ENCODE assay signal across 24 mouse cellular contexts in genomic region chr2:181532589-181532988, GRCm38 (mm10). TPM values are rescaled to one million over a fixed set of nuclear protein-coding genes. Genes with fewer than 3 reads are reported as not detected.
A peak's percentile ranks its signal among the peaks of the same experiment; 100 is the strongest.
DNase-seq lines count a peak whose midpoint lies in the region; ATAC-seq lines count a peak whose summit lies in the region.
"Had no signal": no experiment of that assay in that cellular context is flagged by ENCODE, and none has a peak within 500 bp of the region (broad histone marks: within the 10 kb centered on the region; RNA-seq: fewer than 3 reads in every experiment).

No protein-coding gene starts in this region.

- no peaks in the 10 kb centered on the region for H3K4me1 ChIP-seq in midbrain, embryonic 11.5 days (ENCODE audit: control insufficient read depth, insufficient read depth, low read length)
- H3K4me1 ChIP-seq in midbrain, embryonic 13.5 days (replicated peaks), result peaks cover 2% of the 10 kb centered on the region

- no peaks in the 10 kb centered on the region for H3K27me3 ChIP-seq in midbrain, embryonic 11.5 days (ENCODE audit: control insufficient read depth, insufficient read depth, low read length)
- no peaks in the 10 kb centered on the region for H3K27me3 ChIP-seq in midbrain, embryonic 13.5 days
- H3K27me3 ChIP-seq: CH12.LX, Patski had no signal

- no peak overlapping the region for H3K27ac ChIP-seq in midbrain, embryonic 11.5 days (ENCODE audit: low read depth, low read length)
- no peak overlapping the region for H3K27ac ChIP-seq in midbrain, embryonic 13.5 days

- H3K36me3 ChIP-seq in midbrain, embryonic 11.5 days (ENCODE audit: control insufficient read depth, insufficient read depth, low read length), result 0 out of 2 replicates have a peak, but pooled peaks cover 2% of the 10 kb centered on the region
- H3K36me3 ChIP-seq in midbrain, embryonic 13.5 days, result peaks cover 42% of the 10 kb centered on the region

- H3K9me3 ChIP-seq in midbrain, embryonic 11.5 days (ENCODE audit: control insufficient read depth, low read length), result no peaks in the 10 kb centered on the region
- 0 out of 2 replicates have a peak, but pooled peaks cover 6% of the 10 kb centered on the region for H3K9me3 ChIP-seq in midbrain, embryonic 13.5 days
- H3K9me3 ChIP-seq: G1E had no signal

- no peak overlapping the region for H3K4me3 ChIP-seq in midbrain, embryonic 11.5 days (ENCODE audit: low read depth, low read length)
- H3K4me3 ChIP-seq in midbrain, embryonic 13.5 days (replicated peaks), result no peak overlapping the region

- peak; percentile 53 for DNase-seq in heart, adult 11 months
- no peak for DNase-seq in heart, postnatal 14 days
- DNase-seq in midbrain, embryonic 11.5 days (ENCODE audit: low spot score, missing footprints), result peak; percentile 54
- DNase-seq: adrenal gland, adult 2 months; adrenal gland, adult 8-10 months; adrenal gland, postnatal 10 days; adrenal gland, postnatal 14 days; adrenal gland, postnatal 25 days; adrenal gland, postnatal 36 days; B cell, adult 2 months; cerebellum, adult 11 months; cerebellum, adult 11-12 months; cerebellum, adult 18-20 months had no signal

- intact Hi-C loops in heart, postnatal 14 days (cut with DNase I), result no loop called here

- no peak overlapping the region for H3K9ac ChIP-seq in midbrain, embryonic 11.5 days (ENCODE audit: low read length)
- H3K9ac ChIP-seq in midbrain, embryonic 13.5 days (replicated peaks), result no peak overlapping the region

- no peak for ATAC-seq in midbrain, embryonic 11.5 days (ENCODE audit: low FRiP score)
- no peak for ATAC-seq in midbrain, embryonic 13.5 days
- ATAC-seq: activated CD4-positive, CD25-positive, alpha-beta regulatory T cell, adult 4 months; CD4-positive, CD25-positive, alpha-beta regulatory T cell, adult 4 months; Patski had no signal

- 96% methylated on average over 3 of the region's 3 CpGs for WGBS in midbrain, embryonic 11.5 days
- WGBS in midbrain, embryonic 13.5 days, result 99% methylated on average over 3 of the region's 3 CpGs

- H3K4me2 ChIP-seq in midbrain, embryonic 11.5 days, result no peak overlapping the region
- no peak overlapping the region for H3K4me2 ChIP-seq in midbrain, embryonic 13.5 days (replicated peaks)

RNA-seq across cellular contexts. Expression of gene Dnajc5, which starts 12.3 kb away (rescaled TPM):
- 10 to 100 TPM; 81.4 to 83.8 TPM for total RNA-seq in heart, postnatal 14 days (2021)
- 93.6 and 102 TPM in 2 replicates for polyA plus RNA-seq in midbrain, embryonic 11.5 days (2014; fragmentation: Nextera tagmentation; extraction: Ambion mirVana)
- polyA plus RNA-seq in midbrain, embryonic 13.5 days (2015; fragmentation: Nextera tagmentation; extraction: Ambion mirVana), result 198 and 209 TPM in 2 replicates

RNA-seq across cellular contexts. Expression of gene Tpd52l2, which starts 35.6 kb away (rescaled TPM):
- total RNA-seq in heart, postnatal 14 days (2021), result 10 to 100 TPM; 63.4 to 68.9 TPM
- 146 and 149 TPM in 2 replicates for polyA plus RNA-seq in midbrain, embryonic 11.5 days (2014; fragmentation: Nextera tagmentation; extraction: Ambion mirVana)
- 116 and 121 TPM in 2 replicates for polyA plus RNA-seq in midbrain, embryonic 13.5 days (2015; fragmentation: Nextera tagmentation; extraction: Ambion mirVana)

RNA-seq across cellular contexts. Expression of gene Abhd16b, which starts 39.6 kb away (rescaled TPM):
- total RNA-seq in heart, postnatal 14 days (2021), result not detected
- 0.15 and 0.21 TPM in 2 replicates for polyA plus RNA-seq in midbrain, embryonic 11.5 days (2014; fragmentation: Nextera tagmentation; extraction: Ambion mirVana)
- polyA plus RNA-seq in midbrain, embryonic 13.5 days (2015; fragmentation: Nextera tagmentation; extraction: Ambion mirVana), result not detected in 2 replicates
- total RNA-seq: adrenal gland, adult 18-20 months; adrenal gland, adult 2 months; adrenal gland, adult 8-10 months; adrenal gland, postnatal 10 days; adrenal gland, postnatal 14 days; adrenal gland, postnatal 25 days; adrenal gland, postnatal 36 days; adrenal gland, postnatal 4 days; CH12.LX; G1E; MEL had no signal
- polyA plus RNA-seq: activated CD4-positive, CD25-positive, alpha-beta regulatory T cell, adult 4 months; adrenal gland, adult 2 months; brain, embryonic 14.5 days; C2C12; CD4-positive, CD25-positive, alpha-beta regulatory T cell, adult 4 months; G1E had no signal

RNA-seq across cellular contexts. Expression of gene Uckl1, which starts 52.1 kb away (rescaled TPM):
- 10 to 100 TPM; 41.0 to 47.0 TPM for total RNA-seq in heart, postnatal 14 days (2021)
- 46.4 and 50.2 TPM in 2 replicates for polyA plus RNA-seq in midbrain, embryonic 11.5 days (2014; fragmentation: Nextera tagmentation; extraction: Ambion mirVana)
- polyA plus RNA-seq in midbrain, embryonic 13.5 days (2015; fragmentation: Nextera tagmentation; extraction: Ambion mirVana), result 71.2 and 82.5 TPM in 2 replicates

RNA-seq across cellular contexts. Expression of gene Prpf6, which starts 59.1 kb away (rescaled TPM):
- total RNA-seq in heart, postnatal 14 days (2021), result 10 to 100 TPM; 30.9 to 37.1 TPM
- 77.0 and 82.6 TPM in 2 replicates for polyA plus RNA-seq in midbrain, embryonic 11.5 days (2014; fragmentation: Nextera tagmentation; extraction: Ambion mirVana)
- polyA plus RNA-seq in midbrain, embryonic 13.5 days (2015; fragmentation: Nextera tagmentation; extraction: Ambion mirVana), result 71.7 and 72.8 TPM in 2 replicates

Comparison
In these comparisons a context has a peak if more than half of its experiments do, and no peak if none do; other contexts are left out.
1. DNase-seq: peak in heart, adult 11 months (single experiment) and midbrain, embryonic 11.5 days (single experiment); none in heart, postnatal 14 days (0 of 2).